1 mouse cellular context compared by ENCODE assay signal in the genomic region with DNA sequence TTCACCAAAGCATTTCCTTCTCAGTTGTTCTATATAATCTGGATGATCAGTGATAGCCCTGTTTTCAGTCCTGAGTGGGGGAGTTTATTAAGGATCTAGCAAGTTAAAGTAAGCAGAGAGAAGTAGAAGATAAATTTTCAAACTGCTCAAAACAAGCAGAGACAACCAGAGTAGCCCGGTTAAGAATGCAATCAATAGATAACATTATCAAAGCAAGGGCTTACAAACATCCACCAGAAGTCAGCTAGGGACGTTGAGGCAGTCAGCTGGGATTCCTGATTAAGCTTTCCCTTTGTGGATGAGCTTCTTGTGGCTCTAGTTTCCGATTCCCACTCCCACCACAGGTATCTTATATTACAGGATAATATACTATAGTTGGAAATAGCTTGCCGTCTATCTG.
TF ChIP-seq lines count a peak whose summit lies in the region.

No protein-coding gene starts in this region.

TF ChIP-seq in MEL, 35 proteins besides CTCF, POLR2A, EP300 and RAD21:
- TF ChIP-seq MAZ (IDR thresholded peaks at IDR 0.05; ENCODE audit: low read depth, low read length) (no peak), GATA1 (IDR thresholded peaks at IDR 0.05; ENCODE audit: low read depth, low read length) (0 out of 2 replicates have a peak, but pooled peaks have one; percentile 18), TCF12 (IDR thresholded peaks at IDR 0.05; ENCODE audit: low read depth, low read length) (peak; percentile 51; the same call in 1 of the 2 replicates)
